Mouse (Mus musculus) ovary, postnatal 10 days (tissue): ENCODE data around the gene Lyrm7.

Source experiments
- DNase-seq: peaks from one replicate; pipeline ENCODE4 v3.0.0; 2022; ENCODE audit warnings: low spot score

Gene Lyrm7

DNA sequence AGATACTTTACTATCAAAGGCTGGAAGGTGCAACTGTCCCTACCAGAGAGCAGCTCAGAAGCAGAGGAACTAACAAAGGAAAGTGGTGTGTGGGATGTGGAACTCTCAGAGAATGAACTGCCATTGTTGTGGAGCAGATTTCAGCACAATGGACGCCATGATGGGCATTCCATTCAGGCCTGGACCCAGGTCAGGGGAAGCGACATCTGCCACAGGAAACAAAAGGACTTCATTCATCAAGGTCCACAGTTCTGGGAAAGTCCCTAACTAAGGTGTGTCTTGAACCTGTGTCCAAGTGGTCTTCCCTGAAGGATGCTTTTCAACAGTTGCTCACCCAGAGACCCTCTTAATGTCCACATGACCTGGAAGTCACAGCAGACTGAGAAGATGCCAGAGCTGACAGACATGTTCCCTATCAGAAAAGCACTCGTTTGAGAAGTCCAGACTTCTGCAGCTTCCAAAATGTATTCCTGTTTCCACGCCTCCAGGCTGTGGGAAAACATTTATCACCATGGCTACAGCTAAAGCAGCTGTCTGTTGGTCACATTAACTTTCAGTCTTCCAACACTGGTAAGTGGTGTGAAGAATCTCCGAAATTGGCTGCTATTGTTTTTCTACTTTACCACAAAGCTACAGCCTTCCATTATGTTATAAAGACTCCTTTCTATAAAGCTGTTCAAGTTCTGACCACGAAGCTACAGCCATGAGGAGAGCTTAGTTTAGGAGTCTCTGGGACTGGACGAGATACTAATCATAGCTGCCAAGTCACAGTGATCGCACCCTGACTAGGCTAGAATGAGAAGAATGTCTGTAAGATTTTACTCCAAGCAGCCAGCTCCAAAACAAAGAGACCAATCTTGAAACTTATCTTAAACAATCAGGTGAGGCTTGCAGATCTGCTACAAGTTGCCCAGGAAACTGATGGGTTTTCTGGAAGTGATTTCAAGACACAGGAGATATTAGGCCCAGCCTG is 15.0 kb downstream of the Lyrm7 start:
- no peak for DNase-seq

DNA sequence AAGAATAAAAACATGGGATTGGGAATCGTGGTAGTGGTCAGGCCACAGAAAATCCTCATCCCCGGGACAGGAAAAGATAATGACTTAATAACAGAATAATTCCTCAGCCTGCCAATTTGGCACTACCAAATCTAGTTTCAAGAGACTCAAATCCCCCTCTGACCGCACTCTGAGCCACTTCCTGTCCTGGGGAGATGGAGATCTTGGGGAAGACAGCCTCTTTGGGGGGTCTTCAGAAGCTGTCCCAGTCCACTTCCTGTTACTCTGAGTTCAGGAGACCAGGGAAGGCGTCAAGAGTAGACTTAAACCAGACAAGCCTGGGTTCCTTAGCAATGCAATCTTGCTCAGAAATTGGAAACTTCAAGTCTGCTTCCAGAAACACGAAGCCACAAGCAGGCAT is 15.8 kb downstream of the Lyrm7 start:
- no peak for DNase-seq

DNA sequence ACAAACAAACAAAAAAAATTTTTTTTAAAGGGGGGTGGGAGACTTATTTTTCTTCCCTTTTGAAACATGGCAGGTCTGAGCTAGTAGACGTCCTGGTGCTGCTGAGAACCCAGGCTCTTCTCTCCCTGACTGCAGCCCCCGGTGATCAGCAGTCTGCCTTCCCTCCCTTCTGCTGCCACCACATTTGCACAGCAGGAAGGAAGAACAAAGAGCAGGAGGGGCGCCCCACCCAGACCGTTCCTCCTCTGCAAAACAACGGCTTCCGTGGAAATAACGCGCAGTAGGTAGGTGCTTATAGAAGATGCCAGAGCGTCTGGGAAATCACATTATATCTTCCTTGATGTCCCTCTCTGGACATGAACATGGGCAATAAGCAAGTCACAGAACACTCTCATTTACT is 16.3 kb downstream of the Lyrm7 start:
- DNase-seq: no peak

DNA sequence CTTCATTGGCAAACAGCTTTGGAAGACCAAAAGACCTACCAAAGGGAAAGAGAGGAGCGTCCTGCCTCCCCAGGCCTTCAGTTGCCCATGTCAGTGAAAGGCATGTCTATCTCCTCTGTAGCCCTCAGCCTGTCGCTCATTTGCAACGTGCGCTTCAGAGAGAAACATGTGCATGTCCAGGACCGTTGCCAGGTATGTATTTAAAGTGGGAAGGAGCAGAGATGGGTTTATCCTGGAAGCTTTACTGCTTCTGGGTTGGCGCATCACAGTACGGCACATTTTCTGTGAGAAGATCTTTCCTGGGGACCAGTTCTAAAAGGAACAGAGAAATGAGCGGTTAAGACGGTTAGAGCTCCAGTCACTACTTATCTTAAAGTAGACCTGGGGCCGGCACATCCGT is 19.8 kb downstream of the Lyrm7 start:
- DNase-seq: no peak

DNA sequence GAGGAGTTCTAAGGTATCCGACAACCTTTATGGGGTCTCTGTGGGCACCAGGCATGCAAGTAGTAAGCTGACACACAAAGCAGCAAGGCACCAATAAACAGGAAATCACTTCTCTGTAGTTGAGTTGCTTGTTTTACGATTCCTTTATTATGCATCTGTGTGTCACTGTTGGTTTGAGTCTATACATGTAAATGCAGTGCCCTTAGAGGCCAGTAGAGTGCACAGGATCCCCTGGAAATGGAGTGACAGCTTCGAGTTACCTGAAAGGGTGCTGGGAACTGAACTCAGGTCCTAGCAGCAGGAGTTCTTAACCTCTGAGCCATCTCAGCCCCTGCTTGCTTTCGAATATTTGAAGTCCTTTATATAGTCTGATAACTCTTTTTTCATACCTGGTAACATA is 21.0 kb downstream of the Lyrm7 start:
- no peak for DNase-seq

DNA sequence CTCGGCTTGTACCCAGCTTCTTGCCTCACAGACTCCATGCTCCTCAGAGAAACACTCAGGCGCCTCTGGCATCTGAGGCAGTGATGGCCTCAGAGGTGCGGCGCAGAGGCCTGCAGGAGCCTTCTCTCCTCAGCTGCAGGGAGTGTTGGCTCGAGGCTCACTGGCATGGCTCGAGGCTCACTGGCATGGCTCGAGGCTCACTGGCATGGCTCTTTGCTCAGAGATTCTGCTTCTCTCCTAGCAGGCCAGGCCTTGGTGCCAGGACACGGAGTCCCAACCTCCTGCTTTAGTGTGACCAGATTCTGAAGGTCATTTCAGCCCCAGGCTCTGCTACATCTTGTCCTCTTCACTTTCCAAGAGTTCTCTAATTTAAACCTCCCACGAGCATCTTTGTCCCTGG is 24.6 kb downstream of the Lyrm7 start:
- no peak for DNase-seq

DNA sequence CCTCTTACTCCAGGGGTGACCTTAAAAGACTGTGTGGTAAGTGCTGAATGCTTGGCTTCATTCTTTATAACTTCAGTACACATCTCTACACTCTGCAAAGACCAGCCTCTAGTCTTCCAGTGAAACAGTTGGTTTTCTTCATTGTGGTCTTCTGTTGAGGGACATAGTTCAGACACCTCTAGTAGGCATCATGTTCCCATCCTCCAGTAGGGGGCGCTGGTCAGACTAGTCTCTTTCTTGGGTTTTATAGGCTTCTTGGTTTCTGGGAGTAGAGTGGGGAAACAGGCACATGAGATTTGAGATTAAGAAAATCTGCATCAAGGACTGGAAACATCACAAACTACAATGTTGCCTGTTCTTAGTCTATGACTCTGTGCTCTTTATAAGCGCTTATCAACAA is 26.1 kb downstream of the Lyrm7 start:
- DNase-seq: no peak

DNA sequence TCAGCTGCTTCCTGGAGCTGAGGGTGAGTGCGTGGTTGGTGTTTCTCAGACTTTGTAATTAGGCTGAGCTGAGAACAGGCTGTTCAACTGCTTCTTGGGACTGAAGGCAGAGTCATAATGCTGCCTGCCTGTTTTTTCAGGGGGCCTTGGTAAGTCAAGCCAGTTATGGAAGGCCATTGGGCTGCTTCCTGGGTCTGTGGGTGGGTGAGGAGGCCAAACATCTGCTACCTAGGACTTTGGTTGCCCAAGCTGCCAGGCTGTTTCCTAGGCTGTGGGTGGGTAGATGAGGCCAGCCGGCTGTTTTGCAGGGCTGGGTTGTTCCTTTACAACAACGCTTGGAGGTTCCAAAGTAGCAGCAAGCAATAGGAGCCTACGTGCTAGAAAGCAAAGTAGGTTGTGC is 26.9 kb downstream of the Lyrm7 start:
- DNase-seq: no peak

DNA sequence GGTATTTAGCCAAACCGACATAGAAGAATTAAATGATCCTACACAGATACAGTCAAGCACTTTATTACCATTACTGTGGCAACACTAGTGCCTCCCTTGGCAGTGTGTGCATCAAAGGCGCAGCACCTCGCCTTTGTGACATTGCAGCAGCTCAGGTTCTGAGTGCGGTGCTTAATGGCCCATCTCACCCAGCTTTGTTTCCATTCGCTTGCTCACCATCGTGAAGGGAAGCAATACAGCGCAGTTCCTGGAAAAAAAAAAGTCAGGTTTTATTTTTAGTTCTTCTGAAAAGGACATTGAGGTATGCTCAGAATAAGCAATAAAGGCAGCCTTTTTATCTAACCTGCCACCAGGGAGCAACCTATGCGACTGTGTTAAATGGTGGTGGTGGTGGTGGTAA is 33.9 kb downstream of the Lyrm7 start:
- no peak for DNase-seq

DNA sequence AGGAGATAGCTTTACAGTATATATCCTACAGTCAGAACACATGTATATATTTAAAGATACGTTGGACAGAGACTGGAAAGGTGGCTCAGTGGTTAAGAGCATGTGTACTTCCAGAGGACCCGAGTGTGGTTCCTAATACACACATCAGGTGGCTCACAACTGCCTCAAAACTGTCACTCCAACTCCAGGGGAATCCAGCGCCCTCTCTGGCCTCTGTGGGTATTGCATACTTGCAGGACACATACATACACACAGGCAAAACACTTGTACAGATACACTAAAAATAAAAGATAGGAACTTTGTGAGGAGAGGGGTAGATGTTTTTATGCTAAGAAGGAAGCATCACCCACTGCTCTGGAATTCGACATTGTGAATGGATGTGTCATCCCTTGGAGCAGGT is 34.9 kb downstream of the Lyrm7 start:
- DNase-seq: no peak

DNA sequence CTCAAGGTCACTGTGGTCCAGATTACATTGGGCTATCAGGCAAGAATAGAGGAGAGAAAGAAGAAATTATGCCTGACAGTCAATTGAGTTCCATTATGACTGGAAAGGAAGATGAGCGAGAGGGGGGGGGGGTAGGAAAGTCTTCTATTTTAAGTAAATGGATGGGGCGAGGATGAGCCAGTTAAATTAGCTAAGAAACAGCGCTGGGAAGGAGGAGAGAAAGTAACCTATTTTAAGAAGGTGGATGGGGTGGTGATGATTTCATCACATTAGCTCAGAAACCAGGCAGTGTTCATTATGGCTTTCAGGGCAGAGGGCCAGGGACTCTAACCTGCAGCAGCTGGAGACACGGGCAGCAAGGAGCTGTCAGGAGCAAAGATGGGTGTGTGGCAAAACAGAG is 37.2 kb downstream of the Lyrm7 start:
- DNase-seq: no peak

DNA sequence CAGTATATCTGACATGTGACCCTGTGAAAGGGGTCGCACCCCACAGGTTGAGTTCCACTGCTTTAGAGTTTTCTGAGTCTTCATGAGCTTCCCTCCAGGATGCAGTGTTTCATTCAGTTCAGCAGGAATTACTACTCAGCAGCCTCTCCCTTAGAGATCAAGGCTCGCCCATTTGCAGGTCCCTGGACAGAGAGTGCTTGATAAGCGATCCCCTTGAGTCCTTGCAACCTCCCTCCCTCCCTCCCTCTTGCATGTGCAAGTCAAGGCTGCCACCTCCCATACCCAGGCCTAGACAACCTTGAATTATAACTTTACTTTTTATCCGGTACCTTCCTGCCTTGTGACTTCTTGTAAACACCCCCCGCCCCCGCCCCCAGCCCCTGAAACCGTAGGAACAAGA is 41.2 kb downstream of the Lyrm7 start:
- no peak for DNase-seq

DNA sequence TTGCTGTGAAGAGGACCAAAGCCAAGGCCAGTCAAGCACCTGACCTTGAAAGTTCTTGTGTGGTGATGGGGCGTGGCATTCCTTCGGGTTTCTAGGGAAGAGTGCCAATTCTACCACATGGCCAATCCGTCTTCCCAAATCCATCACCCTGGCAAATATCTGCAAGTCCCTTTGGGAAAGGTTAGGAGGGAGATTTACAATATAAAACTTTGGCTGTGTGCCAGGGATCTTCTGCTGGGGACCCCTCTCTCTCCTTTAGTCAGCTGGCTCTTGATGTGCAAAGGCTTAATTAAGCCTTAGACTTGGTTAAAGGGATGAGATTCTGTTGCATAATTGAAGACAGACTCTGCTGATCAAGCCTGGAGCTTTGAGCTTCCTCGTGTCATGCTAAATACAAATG is 43.3 kb downstream of the Lyrm7 start:
- no peak for DNase-seq

DNA sequence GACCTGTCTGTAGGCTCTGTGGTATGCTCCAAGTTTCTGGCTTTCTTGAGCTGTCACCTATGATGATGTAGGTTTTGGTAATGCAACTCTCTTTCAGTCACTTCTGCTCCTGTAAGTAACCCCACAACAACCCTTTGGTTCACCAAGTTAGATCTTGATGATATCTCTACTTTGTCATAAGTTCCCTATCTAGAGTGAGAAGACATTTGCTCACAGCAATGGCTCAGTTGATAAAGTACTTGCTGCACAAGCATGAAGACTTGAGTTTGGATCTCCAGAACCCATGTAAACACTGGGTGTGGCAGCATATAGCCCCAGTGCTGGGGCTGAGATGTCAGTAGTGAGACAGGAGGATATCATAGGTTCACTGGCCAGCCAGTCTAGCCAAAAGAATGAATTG is 45.1 kb downstream of the Lyrm7 start:
- no peak for DNase-seq

DNA sequence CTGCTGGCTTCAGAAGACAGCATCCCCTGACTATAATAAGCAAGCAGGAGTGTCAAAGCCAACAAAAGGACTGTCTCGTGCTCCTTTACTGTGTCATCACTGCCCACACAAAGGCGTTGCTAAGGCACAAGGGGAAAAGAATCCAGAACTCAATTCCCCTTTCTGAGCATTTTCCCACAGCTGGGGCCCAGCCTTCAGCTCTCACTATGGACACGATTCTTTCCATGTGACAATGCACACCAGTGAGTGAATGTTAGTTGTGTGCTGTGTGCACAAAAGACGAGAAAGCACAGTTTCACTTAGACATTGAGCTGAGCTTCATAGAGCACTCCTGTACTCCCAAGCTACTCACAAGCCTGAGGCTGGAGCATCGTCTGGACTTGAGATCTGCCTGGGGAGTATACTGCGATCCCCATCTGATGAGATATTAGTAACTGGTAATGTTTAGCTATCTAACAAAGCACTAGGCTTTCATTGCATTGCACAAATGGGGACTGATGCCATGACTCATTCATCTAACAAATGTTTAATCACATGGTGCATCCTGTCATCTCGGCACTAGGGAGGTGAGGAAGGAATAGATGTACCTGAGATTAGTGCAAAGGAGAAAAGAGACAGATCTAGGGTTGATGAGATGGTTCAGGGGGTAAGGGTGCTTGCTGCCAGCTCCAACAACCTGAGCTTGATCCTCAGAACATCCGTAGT is 47.8 kb downstream of the Lyrm7 start:
- DNase-seq: no peak

DNA sequence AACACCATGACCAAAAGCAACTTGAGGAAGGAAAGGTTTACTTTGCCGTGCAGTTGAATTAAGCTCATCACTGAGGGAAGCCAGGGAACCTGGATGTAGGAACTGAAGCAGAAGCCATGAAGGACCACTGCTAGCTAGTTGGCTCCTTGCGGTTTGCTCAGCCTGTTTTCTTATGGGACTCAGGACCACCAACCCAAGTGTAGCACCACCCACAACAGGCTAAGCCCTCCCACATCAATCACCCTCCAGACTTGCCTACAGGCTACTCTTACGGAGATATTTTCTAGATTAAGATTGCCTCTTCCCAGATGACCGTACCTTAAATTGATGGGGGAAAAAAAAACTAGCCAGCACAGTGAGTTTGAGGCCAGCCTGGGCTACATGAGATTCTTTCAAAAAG is 48.4 kb downstream of the Lyrm7 start:
- DNase-seq: no peak

DNA sequence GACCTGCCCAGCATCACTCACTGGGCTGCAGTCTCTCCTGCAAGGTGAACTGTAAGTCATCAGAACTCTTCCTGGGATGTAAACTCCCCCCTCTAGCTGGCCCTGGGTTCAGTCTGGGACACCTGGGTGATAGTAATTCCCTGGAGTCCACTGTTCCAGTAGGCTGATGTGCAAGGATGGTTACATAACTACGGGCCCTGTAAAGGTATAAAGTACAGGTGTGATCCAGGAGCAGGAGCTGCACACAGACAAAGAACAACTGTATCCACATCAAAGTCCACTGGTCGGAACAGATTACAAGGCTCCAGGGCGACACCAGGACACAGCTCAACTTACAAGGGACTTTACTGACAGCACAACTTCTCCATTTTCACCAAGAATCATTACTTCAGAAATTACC is 49.7 kb downstream of the Lyrm7 start:
- DNase-seq: no peak

DNA sequence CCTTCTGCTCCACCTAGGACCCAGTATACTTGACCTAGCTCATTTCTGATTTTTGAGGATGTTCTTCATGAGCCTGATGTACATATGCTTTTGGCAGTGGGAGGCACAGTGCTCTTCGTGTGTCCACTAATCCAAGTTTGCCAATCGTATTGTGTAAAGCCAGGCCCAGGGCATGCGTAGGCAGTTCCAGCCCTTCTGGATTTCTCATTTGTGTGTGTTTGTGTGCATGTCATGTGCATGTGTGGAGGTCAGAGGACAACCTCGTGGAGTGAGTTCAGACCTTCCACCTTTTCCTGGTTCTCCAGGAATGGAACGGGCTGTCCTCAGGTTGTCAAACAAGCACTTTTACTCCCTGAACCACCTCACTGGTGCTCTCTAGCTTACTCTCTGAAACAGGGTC is 51.1 kb downstream of the Lyrm7 start:
- DNase-seq: no peak

DNA sequence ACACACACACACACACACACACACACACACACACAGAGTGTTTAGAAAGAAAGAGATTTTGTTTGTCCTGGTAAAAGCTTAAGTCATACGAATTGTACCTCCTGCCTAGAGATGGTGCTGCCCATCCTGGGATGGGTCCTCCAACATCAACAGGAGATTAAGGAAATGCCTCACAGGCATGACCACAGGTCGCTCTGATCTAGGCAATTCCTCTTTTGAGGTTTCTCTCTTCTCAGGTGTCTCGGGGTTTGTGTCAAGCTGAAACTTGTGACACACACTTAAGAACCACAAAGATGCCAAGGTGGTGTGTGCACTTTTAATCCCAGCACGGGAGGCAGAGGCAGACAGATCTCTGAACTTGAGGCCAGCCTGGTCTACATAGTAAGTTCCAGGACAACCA is 52.5 kb downstream of the Lyrm7 start:
- DNase-seq: no peak

DNA sequence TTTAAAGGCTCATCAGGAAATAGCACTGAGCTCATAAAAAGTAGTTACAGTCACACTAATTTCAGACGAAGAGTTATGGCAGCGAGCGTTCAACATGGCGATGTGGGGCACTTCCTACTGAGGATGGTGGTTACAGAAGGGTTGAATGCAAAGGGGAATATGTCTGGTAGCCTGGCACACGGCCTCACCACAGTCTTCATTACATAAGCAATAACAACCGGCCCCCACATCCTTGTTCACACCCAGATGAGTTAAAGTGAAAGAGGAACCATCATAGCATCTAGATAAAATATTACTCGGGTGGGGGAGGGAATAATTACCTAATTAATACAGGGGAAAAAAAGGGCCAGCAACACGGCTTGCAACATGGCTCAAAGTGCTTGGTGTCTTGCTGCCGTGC is 53.0 kb downstream of the Lyrm7 start:
- no peak for DNase-seq

DNA sequence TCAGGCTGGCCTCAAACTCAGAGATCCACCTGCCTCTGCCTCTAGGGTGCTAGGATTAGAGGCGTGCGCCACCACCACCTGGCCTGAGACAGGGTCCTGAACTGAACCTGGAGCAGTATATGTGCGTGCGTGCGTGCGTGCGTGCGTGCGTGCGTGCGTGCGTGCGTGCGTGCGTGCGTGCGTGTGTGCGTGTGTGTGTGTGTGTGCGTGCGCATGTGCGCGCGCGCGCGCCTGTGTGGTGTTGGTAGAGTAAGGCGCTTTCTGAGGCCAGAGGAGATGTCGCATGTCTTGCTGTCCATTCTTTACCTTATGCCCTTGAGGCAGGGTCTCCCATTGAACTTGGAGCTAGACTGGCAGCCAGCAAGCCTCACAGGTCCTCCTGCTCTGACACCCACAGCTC is 53.8 kb downstream of the Lyrm7 start:
- no peak for DNase-seq

DNA sequence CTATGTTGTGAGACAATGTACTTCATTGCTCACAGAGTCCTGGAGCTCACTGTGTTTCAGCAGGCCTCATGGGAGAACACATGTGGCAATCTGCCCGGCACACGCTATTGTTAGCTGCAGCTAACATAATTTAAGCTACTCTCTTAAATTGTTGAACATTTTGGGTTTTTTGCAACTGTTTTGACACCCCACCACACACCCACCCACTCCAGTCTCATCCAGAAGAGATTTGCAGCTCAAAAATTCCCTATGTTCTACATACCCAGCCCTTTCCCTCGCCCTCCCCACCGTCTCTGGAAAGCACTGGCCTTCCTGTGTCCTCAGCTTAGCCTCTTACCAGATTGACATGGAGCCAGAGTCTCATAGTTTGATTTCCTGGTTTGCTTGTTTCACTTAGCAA is 55.5 kb downstream of the Lyrm7 start:
- DNase-seq: no peak

DNA sequence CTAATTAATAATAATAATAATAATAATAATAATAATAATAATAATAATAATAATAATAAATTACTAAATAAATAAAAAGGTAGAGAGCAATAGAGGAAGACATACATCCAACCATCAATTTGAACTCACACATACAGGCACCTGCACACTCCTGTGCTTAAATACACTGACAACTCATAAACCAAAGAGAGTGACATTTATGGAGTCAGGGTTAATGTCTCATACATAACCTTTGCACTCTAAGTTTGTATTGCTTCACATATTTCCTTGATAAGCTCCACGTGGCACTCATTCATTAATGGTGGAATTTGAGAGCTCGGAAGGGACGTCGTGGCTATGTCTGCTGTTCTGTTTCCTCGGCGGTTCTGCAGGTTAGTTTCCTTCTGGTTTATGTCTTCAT is 58.1 kb downstream of the Lyrm7 start:
- DNase-seq: no peak
